Mouse (Mus musculus): ENCODE measurements at regions not wholly inside any gene's neighbourhood (a gene's known extent, or its start where the extent isn't known, plus 50 kb on each side); places are given as distances from the start of the nearest gene placed in this dataset.

DNA sequence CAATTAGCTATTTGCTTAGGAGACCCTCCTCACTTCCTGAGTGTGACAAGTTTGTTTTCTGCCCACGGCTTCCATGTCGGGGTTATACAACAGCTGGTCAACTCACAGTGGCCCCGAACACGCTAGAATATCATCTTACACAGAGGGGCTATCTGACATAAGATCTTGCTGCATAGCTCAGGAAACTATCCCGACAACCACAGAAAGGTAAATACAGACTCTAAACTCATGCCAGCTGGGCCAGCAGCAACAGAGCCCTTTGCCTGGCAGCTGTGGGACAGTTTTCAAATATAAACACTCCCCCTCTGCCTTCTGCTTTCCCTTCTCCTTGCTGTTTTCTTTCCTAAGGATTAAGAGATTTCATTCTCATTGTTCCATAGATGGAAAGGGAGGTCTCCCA, 352.5 kb downstream of the Tns1 start:
- no peak for TF ChIP-seq GATA4 (IDR thresholded peaks at IDR 0.05; ENCODE audit: insufficient replicate concordance, low read length)

- no peak for TF ChIP-seq GATA4 (IDR thresholded peaks at IDR 0.05; ENCODE audit: insufficient replicate concordance, low read length)
These were observed 353.6 kb downstream of the Tns1 start for GRCm38 (mm10) chr1:73770631-73771030.

GRCm38 (mm10) chr1:73764611-73765333, 359.5 kb downstream of the Tns1 start:
- TF ChIP-seq GATA4 (IDR thresholded peaks at IDR 0.05; ENCODE audit: insufficient replicate concordance, low read length) = no peak

DNA sequence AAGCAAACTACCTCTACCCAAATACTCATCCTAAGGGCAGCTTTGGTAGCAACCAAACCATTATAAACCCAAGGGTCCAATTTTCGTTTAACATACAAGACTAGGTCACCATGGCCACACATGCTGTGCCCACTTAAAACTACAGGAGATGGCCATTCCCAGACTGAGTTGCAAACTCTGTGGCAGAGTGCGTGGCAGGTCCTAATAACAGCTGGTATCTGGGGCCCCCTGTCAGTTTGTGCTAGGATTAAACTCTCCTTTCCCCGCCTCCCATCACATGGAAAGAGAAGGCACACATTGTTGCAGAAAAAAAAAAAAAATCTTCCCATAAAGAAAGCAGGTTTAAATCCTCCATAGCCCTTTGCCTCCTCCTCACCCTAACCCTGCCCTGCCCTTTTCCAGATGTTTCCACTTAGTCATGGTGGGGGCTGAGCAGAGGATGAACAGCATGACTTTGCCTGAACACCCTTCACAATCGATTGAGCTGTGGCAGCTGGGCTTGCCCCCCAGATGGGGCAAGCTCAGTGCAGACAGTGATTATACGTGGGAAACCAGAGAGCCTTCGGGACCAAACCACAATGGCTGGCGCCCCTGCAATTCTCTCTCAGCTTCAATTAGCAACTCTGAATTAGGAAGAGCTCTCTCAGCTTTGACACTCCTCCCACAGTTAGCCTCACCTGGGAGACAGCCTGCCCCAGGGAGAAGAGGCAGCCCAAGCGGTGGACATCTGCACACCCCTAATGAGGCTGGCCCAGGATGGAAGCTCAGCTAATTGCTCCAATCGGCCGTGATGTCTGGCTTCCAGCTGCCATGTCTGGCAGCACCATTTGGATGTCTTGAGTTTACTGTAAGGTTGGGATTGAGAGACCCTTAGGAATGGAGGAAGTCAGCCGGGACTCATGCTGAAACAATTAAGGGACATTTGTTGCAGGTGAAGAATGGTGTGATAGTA, 365.9 kb downstream of the Tns1 start:
- TF ChIP-seq GATA4 (IDR thresholded peaks at IDR 0.05; ENCODE audit: insufficient replicate concordance, low read length) = no peak

GRCm38 (mm10) chr1:73755791-73756190, 368.5 kb downstream of the Tns1 start:
- TF ChIP-seq GATA4 (IDR thresholded peaks at IDR 0.05; ENCODE audit: insufficient replicate concordance, low read length) = no peak

GRCm38 (mm10) chr1:73754928-73755327, 369.3 kb downstream of the Tns1 start:
- TF ChIP-seq GATA4 (IDR thresholded peaks at IDR 0.05; ENCODE audit: insufficient replicate concordance, low read length) = no peak

- TF ChIP-seq GATA4 (IDR thresholded peaks at IDR 0.05; ENCODE audit: insufficient replicate concordance, low read length) = no peak
These were observed 371.1 kb downstream of the Tns1 start for GRCm38 (mm10) chr1:73753157-73753556.

GRCm38 (mm10) chr1:73748702-73749101, 375.5 kb downstream of the Tns1 start:
- no peak for TF ChIP-seq GATA4 (IDR thresholded peaks at IDR 0.05; ENCODE audit: insufficient replicate concordance, low read length)

- no peak for TF ChIP-seq GATA4 (IDR thresholded peaks at IDR 0.05; ENCODE audit: insufficient replicate concordance, low read length)
These were observed 379.6 kb downstream of the Tns1 start for GRCm38 (mm10) chr1:73744555-73745234.

DNA sequence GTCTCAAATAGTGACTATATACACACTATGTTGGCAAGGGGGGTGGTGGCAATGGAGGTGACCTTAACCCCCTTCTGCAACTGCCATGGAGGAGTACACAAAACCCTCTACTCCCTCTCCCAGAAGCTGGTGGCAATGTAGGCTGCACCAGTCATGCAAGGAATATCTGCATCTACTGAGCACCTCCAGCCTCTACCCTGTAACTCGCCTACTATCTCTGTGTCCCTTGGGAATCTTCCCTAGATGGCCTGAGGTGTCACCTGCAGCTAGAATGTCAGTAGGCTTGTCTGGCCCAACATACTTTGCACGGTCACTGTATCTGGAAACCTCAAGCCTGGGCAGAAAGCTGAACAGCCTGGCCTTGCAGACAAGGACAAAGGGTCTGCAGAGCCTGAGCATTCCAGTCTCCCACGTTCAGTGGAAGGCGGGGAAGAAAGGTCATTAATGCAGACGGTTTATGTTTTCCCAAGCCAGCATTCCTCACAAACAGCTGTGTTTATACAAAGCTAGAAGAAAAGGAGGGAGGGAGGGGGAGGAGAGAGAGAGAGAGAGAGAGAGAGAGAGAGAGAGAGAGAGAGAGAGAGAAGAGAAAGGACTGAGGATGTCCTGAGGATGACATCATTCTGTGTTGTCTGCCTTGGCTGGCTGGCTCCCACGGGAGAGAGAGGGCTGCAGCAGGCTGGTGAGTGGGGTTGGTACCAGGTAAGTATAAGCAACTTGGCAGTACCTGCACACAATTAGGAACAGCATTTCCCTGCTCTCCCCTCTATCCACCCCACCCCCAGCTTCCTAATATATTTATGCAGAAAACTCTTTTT, 380.3 kb downstream of the Tns1 start:
- no peak for TF ChIP-seq GATA4 (IDR thresholded peaks at IDR 0.05; ENCODE audit: insufficient replicate concordance, low read length)

DNA sequence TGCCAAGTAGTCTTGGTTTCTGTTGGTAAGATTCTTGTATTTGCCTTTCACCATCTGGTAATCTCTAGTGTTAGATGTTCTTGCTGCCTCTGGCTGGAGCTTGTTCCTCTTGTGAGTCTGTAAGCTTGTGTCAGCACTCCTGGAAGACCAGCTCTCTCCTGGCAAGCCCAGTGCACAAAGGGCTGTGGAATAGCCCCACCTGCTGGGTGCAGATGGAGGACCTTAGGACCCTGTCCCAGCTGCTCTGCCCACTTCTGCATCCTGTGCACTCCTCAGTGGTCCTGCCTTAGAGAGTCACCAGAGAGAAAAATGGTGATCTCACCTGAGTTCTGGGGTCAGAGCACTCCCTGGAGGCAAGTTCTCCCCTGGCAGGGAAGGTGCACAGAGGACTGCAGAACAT, 387.2 kb downstream of the Tns1 start:
- no peak for TF ChIP-seq GATA4 (IDR thresholded peaks at IDR 0.05; ENCODE audit: insufficient replicate concordance, low read length)

GRCm38 (mm10) chr1:73728377-73728776, 395.9 kb downstream of the Tns1 start:
- no peak for TF ChIP-seq GATA4 (IDR thresholded peaks at IDR 0.05; ENCODE audit: insufficient replicate concordance, low read length)

GRCm38 (mm10) chr1:73727781-73728180, 396.5 kb downstream of the Tns1 start:
- no peak for TF ChIP-seq GATA4 (IDR thresholded peaks at IDR 0.05; ENCODE audit: insufficient replicate concordance, low read length)

GRCm38 (mm10) chr1:73726658-73727057, 397.6 kb downstream of the Tns1 start:
- TF ChIP-seq GATA4 (IDR thresholded peaks at IDR 0.05; ENCODE audit: insufficient replicate concordance, low read length) = no peak

DNA sequence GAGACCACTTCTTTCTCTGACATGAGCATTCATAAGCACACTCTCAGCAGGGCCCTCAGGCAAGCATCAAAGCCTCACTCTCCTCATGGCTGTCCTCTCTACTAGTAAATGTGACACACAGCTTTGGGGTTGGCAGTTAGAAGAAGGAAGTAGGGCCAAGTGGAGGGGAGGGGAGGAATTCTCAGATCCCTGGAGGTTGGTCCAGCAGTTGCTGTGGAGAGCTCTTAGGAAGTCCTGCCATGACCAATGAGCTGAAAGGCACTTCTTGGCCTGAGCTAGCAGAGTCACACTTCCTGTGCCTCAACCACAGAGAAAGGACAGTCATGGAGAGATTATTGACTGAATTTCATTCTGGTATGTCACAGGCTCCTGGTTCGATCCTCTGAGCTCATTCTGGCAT, 398.8 kb downstream of the Tns1 start:
- TF ChIP-seq GATA4 (IDR thresholded peaks at IDR 0.05; ENCODE audit: insufficient replicate concordance, low read length) = no peak

Data from liver, adult (tissue).